ENCODE assay signal across 9 mouse cellular contexts in the genomic region with DNA sequence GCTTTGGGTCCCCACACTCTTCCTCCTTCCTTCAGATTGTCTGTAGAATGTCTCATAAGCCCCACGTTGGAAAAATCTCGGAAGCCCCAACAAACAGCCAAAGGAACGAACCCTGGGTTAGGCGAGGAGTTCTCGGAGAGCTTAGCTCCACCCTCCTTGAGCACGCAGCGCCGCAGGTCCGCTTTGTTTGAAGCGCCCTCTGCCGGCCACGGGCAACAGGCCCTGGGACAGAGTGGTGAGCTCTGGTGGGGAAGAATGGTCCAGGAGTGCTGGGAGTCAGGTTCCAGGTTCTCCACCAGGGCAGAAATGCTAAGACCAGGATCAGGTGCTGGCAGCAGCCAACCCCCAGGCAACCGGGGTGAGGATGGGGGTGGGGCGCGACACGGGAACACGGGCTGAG. TPM values are rescaled to one million over a fixed set of nuclear protein-coding genes. Genes with fewer than 3 reads are reported as not detected.
DNase-seq lines count a peak whose midpoint lies in the region; ATAC-seq lines count a peak whose summit lies in the region.
"Had no signal": no experiment of that assay in that cellular context is flagged by ENCODE, and none has a peak within 500 bp of the region (broad histone marks: within the 10 kb centered on the region; RNA-seq: fewer than 3 reads in every experiment).

No protein-coding gene starts in this region.

- no peaks in the 10 kb centered on the region for H3K9me3 ChIP-seq in hindbrain, embryonic 11.5 days (ENCODE audit: control insufficient read depth, low read length)

- no peak overlapping the region for H3K9ac ChIP-seq in hindbrain, embryonic 11.5 days (ENCODE audit: low read depth, low read length)

- H3K4me2 ChIP-seq in hindbrain, embryonic 11.5 days (replicated peaks; ENCODE audit: low read depth, low read length), result no peak overlapping the region

- peak; percentile 89 for ATAC-seq in frontal cortex, adult (ENCODE audit: low TSS enrichment)
- ATAC-seq in hindbrain, embryonic 11.5 days (ENCODE audit: low FRiP score), result peak; percentile 72

- WGBS in hindbrain, embryonic 11.5 days, result 5% methylated on average over 17 of the region's 17 CpGs

- H3K4me3 ChIP-seq in hindbrain, embryonic 11.5 days (ENCODE audit: low read depth, low read length), result no peak overlapping the region
- H3K4me3 ChIP-seq: myocyte had no signal

- peak; percentile 80 for DNase-seq in Muller cell, postnatal 12 days (ENCODE audit: inconsistent ontology term)
- peak; percentile 74 for DNase-seq in cerebellum, adult 9-10 months
- peak; percentile 91 for DNase-seq in hindbrain, embryonic 11.5 days (ENCODE audit: low spot score)
- peak; percentile 69 for DNase-seq in layer of hippocampus, adult 9-11 months
- DNase-seq in lung, postnatal 14 days, result peak; percentile 94
- DNase-seq in retina, embryonic 14.5 days (ENCODE audit: low spot score), result peak; percentile 87
- peak; percentile 77 to 84 for DNase-seq in urinary bladder, adult 18-20 months (ENCODE audit: low spot score in 2 of 2)

- no peaks in the 10 kb centered on the region for H3K36me3 ChIP-seq in hindbrain, embryonic 11.5 days (ENCODE audit: control insufficient read depth, insufficient read depth, low read length)

- no peaks in the 10 kb centered on the region for H3K27me3 ChIP-seq in hindbrain, embryonic 11.5 days (ENCODE audit: control insufficient read depth, insufficient read depth, low read length)

- H3K27ac ChIP-seq in hindbrain, embryonic 11.5 days (ENCODE audit: low read depth, low read length), result no peak overlapping the region

- no peaks in the 10 kb centered on the region for H3K4me1 ChIP-seq in hindbrain, embryonic 11.5 days (replicated peaks; ENCODE audit: control insufficient read depth, insufficient read depth, low read length)

RNA-seq across cellular contexts. Expression of a gene that starts 30.0 kb away (rescaled TPM):
- 39.0 and 40.5 TPM in 2 replicates for polyA plus RNA-seq in hindbrain, embryonic 11.5 days (2014; fragmentation: Nextera tagmentation; extraction: Ambion mirVana)

RNA-seq across cellular contexts. Expression of a gene that starts 59.9 kb away (rescaled TPM):
- 23.9 and 28.4 TPM in 2 replicates for polyA plus RNA-seq in hindbrain, embryonic 11.5 days (2014; fragmentation: Nextera tagmentation; extraction: Ambion mirVana)
